16 mouse cellular contexts compared by ENCODE assay signal in genomic region chr17:90349385-90350095, GRCm38 (mm10).
"Had no signal": no experiment of that assay in that cellular context is flagged by ENCODE, and none has a peak within 500 bp of the region (broad histone marks: within the 10 kb centered on the region; RNA-seq: fewer than 3 reads in every experiment).

No protein-coding gene starts in this region.

- H3K27me3 ChIP-seq: limb, embryonic 15.5 days; liver, embryonic 13.5 days; neural tube, embryonic 15.5 days had no signal

- H3K4me1 ChIP-seq: limb, embryonic 15.5 days; liver, embryonic 13.5 days had no signal

- ATAC-seq: liver, postnatal 0 days had no signal

- H3K4me2 ChIP-seq: limb, embryonic 15.5 days; liver, embryonic 13.5 days; neural tube, embryonic 15.5 days had no signal

- H3K9me3 ChIP-seq: limb, embryonic 15.5 days; liver, embryonic 13.5 days; midbrain, embryonic 10.5 days; neural tube, embryonic 15.5 days had no signal

- H3K9ac ChIP-seq: limb, embryonic 15.5 days; liver, embryonic 13.5 days; liver, postnatal 0 days; neural tube, embryonic 15.5 days had no signal

- H3K36me3 ChIP-seq: limb, embryonic 15.5 days; liver, embryonic 13.5 days; midbrain, embryonic 10.5 days; neural tube, embryonic 15.5 days had no signal

- DNase-seq: kidney, adult 9 months; kidney, postnatal 36 days; liver, embryonic 13.5 days; liver, postnatal 0 days; lung, postnatal 4 days; midbrain, embryonic 14.5 days; right cerebral cortex, postnatal 4 days; spleen, adult 18-20 months; thymus, adult 18-20 months; thymus, postnatal 14 days had no signal

- H3K27ac ChIP-seq: kidney, postnatal 0 days; layer of hippocampus, adult 2 months; limb, embryonic 15.5 days; liver, embryonic 13.5 days; midbrain, embryonic 10.5 days; neural tube, embryonic 15.5 days had no signal

- H3K4me3 ChIP-seq: layer of hippocampus, adult 2 months; limb, embryonic 15.5 days; liver, embryonic 13.5 days; midbrain, embryonic 10.5 days; myocyte; neural tube, embryonic 15.5 days had no signal
